Mouse (Mus musculus): ENCODE data around the gene 9130230L23Rik. TPM values are rescaled to one million over a fixed set of nuclear protein-coding genes. Genes with fewer than 3 reads are reported as not detected.

9130230L23Rik gene
- total and polyA plus RNA-seq, 3 experiments: 0.20 to 0.30 TPM; not detected in 1

GRCm38 (mm10) chr5:66036440-66037054 lies 32.5 kb upstream of the 9130230L23Rik start:
- Histone ChIP-seq H3K9ac (ENCODE audit: insufficient read depth, low read depth) (no peak overlapping the region), H3K27me3 (replicated peaks) (no peaks in the 10 kb centered on the region), H3K4me1 (ENCODE audit: control insufficient read depth in 1 of 2, insufficient read depth in 2 of 2) (no peaks in the 10 kb centered on the region), H3K36me3 (replicated peaks in 1 of 2; ENCODE audit: control insufficient read depth in 1 of 2, insufficient read depth in 1 of 2, low read length in 1 of 2) (peaks cover 0 to 9% of the 10 kb centered on the region in 2 experiments), H3K27ac (ENCODE audit: insufficient read depth, low read depth) (no peak overlapping the region), H3K9me3 (replicated peaks; ENCODE audit: low read length) (no peaks in the 10 kb centered on the region), H3K4me2 (ENCODE audit: insufficient read depth, low read depth, poor library complexity, severe bottlenecking) (no peak overlapping the region), H3K4me3 (replicated peaks in 1 of 3; ENCODE audit: low read depth in 2 of 3, low read length in 2 of 3, poor library complexity in 1 of 3) (no peak overlapping the region), H3K79me2 (replicated peaks; ENCODE audit: control insufficient read depth, extremely low read depth, insufficient read depth, poor library complexity, severe bottlenecking) (no peaks in the 10 kb centered on the region; the same call in 1 of the 2 replicates)
- no peak for DNase-seq (ENCODE audit: extremely low read depth)
- dilution Hi-C loops (cut with MboI; ENCODE audit: extremely low pct_ligation_motif_present, extremely low pct_unique_long_range_greater_than_20kb, low sequenced_read_pairs) (no loop called here), in situ Hi-C loops (cut with MboI; ENCODE audit: low pct_ligation_motif_present, low pct_unique_long_range_greater_than_20kb, low sequenced_read_pairs) (no loop called here)
- TF ChIP-seq HCFC1 (IDR thresholded peaks at IDR 0.05; ENCODE audit: low read depth, low read length): no peak
- no peak for TF ChIP-seq GABPA (IDR thresholded peaks at IDR 0.05; ENCODE audit: insufficient replicate concordance, low read depth, low read length)
- no peak for TF ChIP-seq E2F4 (IDR thresholded peaks at IDR 0.05; ENCODE audit: insufficient replicate concordance, low read depth, low read length)
- TF ChIP-seq MAFK (IDR thresholded peaks at IDR 0.05; ENCODE audit: insufficient replicate concordance, low read length): no peak
- TF ChIP-seq MYC (IDR thresholded peaks at IDR 0.05; ENCODE audit: low read depth, low read length): no peak

- H3K27ac ChIP-seq (ENCODE audit: insufficient read depth, low read depth): no peak overlapping the region
- H3K36me3 ChIP-seq (replicated peaks in 1 of 2; ENCODE audit: control insufficient read depth in 1 of 2, insufficient read depth in 1 of 2, low read length in 1 of 2): peaks cover 0 to 9% of the 10 kb centered on the region in 2 experiments
- H3K4me1 ChIP-seq (ENCODE audit: control insufficient read depth in 1 of 2, insufficient read depth in 2 of 2): no peaks in the 10 kb centered on the region
- TF ChIP-seq JUN (IDR thresholded peaks at IDR 0.05; ENCODE audit: insufficient read depth, low read depth, low read length) (no peak), EP300 (IDR thresholded peaks at IDR 0.05; ENCODE audit: low read length) (no peak), KAT2A (IDR thresholded peaks at IDR 0.05; ENCODE audit: insufficient replicate concordance, low read length) (no peak), RCOR1 (conservative IDR thresholded peaks at IDR 0.05; ENCODE audit: low read depth, low read length) (no peak), NRF1 (IDR thresholded peaks at IDR 0.05; ENCODE audit: low read depth, low read length) (no peak), RAD21 (IDR thresholded peaks at IDR 0.05; ENCODE audit: low read depth, low read length) (no peak), MYC (IDR thresholded peaks at IDR 0.05; ENCODE audit: low read depth, low read length) (no peak), ZNF384 (IDR thresholded peaks at IDR 0.05; ENCODE audit: low read depth, low read length) (no peak)
- no peaks in the 10 kb centered on the region for H3K79me2 ChIP-seq (replicated peaks; ENCODE audit: control insufficient read depth, extremely low read depth, insufficient read depth, poor library complexity, severe bottlenecking)
- H3K27me3 ChIP-seq (replicated peaks): no peaks in the 10 kb centered on the region
- H3K9me3 ChIP-seq (replicated peaks; ENCODE audit: low read length): no peaks in the 10 kb centered on the region
- dilution Hi-C loops (cut with MboI; ENCODE audit: extremely low pct_ligation_motif_present, extremely low pct_unique_long_range_greater_than_20kb, low sequenced_read_pairs): no loop called here
- no peak overlapping the region for H3K4me3 ChIP-seq (replicated peaks in 1 of 3; ENCODE audit: low read depth in 2 of 3, low read length in 2 of 3, poor library complexity in 1 of 3)
- DNase-seq (ENCODE audit: extremely low read depth): no peak
- no peak overlapping the region for H3K9ac ChIP-seq (ENCODE audit: insufficient read depth, low read depth)
- H3K4me2 ChIP-seq (ENCODE audit: insufficient read depth, low read depth, poor library complexity, severe bottlenecking): no peak overlapping the region
- in situ Hi-C loops (cut with MboI; ENCODE audit: low pct_ligation_motif_present, low pct_unique_long_range_greater_than_20kb, low sequenced_read_pairs): no loop called here
Observed at GRCm38 (mm10) chr5:66034375-66035195, 30.5 kb upstream of the 9130230L23Rik start.
